Mouse (Mus musculus) kidney, embryonic 14.5 days (tissue): ENCODE measurements around the gene Zfp654. TPM values are rescaled to one million over a fixed set of nuclear protein-coding genes. Genes with fewer than 3 reads are reported as not detected.
A peak's percentile ranks its signal among the peaks of the same experiment; 100 is the strongest.

Experiments
- ATAC-seq: fragments of 200-750 bp; cut with Nextera tagmentation; 2 replicates; pipeline ENCODE4 v1.8.0; 2017; ENCODE audit warnings: moderate number of reproducible peaks, mild to moderate bottlenecking, moderate TSS enrichment, moderate library complexity; ENCODE audit not compliant: low FRiP score, low TSS enrichment
- H3K27ac ChIP-seq: fragments of 300-500 bp; sonication (generic); 2 replicates; pipeline ENCODE4 v1.5.1; 2014; ENCODE audit warnings: low read depth, mild to moderate bottlenecking, low read length, moderate library complexity, mixed read lengths
- H3K27me3 ChIP-seq: fragments of 300-500 bp; sonication (generic); 2 replicates; pipeline ENCODE4 v1.6.1; 2014; ENCODE audit warnings: mild to moderate bottlenecking, low read length; ENCODE audit not compliant: control insufficient read depth, insufficient read depth
- H3K36me3 ChIP-seq: fragments of 300-500 bp; sonication (generic); 2 replicates; pipeline ENCODE4 v1.6.1; 2014; ENCODE audit warnings: low read length, mixed read lengths; ENCODE audit not compliant: control insufficient read depth, insufficient read depth
- H3K4me1 ChIP-seq: fragments of 300-500 bp; sonication (generic); 2 replicates; pipeline ENCODE4 v1.6.1; 2014; ENCODE audit warnings: low read length, mixed read lengths; ENCODE audit not compliant: control insufficient read depth, insufficient read depth
- H3K4me2 ChIP-seq: fragments of 300-500 bp; sonication (generic); replicated peaks from 2 replicates; pipeline ENCODE4 v1.6.1; 2014; ENCODE audit warnings: low read depth, mild to moderate bottlenecking, low read length
- H3K4me3 ChIP-seq: fragments of 300-500 bp; sonication (generic); 2 replicates; pipeline ENCODE4 v1.5.1; 2014; ENCODE audit warnings: mild to moderate bottlenecking, low read length
- H3K9ac ChIP-seq: fragments of 300-500 bp; sonication (generic); 2 replicates; pipeline ENCODE4 v1.6.1; 2014; ENCODE audit warnings: low read depth, mild to moderate bottlenecking, low read length, moderate library complexity
- H3K9me3 ChIP-seq: fragments of 300-500 bp; sonication (generic); 2 replicates; pipeline ENCODE4 v1.6.1; 2016; ENCODE audit warnings: low read length; ENCODE audit not compliant: control insufficient read depth
- WGBS: fragments of 180-500 bp; shearing (Covaris S2); extraction: QIAGEN DNeasy Blood & Tissue Kit; methylation state at CpG from one replicate; pipeline ENCODE4 v1.1.7; 2014; 5-methylcytosine and 5-hydroxymethylcytosine counted together
- polyA plus RNA-seq: library from polyadenylated mRNA; unstranded; fragments of >200 nt; fragmentation: Nextera tagmentation; extraction: Ambion mirVana; gene quantifications from 2 replicates; pipeline ENCODE4 v1.2.1, GENCODE M21; 2014

The Zfp654 gene
- polyA plus RNA-seq, 1 experiment from 2014 or later = 8.6 TPM

GRCm38 (mm10) chr16:64758561-64759244 lies 92.7 kb downstream of the Zfp654 start:
- WGBS = 61% methylated on average over 6 of the region's 6 CpGs
- Histone ChIP-seq H3K36me3 (peaks cover 6% of the 10 kb centered on the region), H3K9ac (no peak overlapping the region), H3K4me2 (no peak overlapping the region), H3K4me1 (no peaks in the 10 kb centered on the region), H3K9me3 (peaks cover 9% of the 10 kb centered on the region; the same call in 1 of the 2 replicates), H3K27ac (no peak overlapping the region), H3K4me3 (no peak overlapping the region), H3K27me3 (no peaks in the 10 kb centered on the region)
- ATAC-seq = no peak

GRCm38 (mm10) chr16:64757666-64758400 lies 93.6 kb downstream of the Zfp654 start:
- Histone ChIP-seq H3K4me3 (no peak overlapping the region), H3K27me3 (no peaks in the 10 kb centered on the region), H3K27ac (no peak overlapping the region), H3K4me1 (no peaks in the 10 kb centered on the region), H3K4me2 (no peak overlapping the region), H3K9ac (no peak overlapping the region), H3K36me3 (no peaks in the 10 kb centered on the region), H3K9me3 (0 out of 2 replicates have a peak, but pooled peaks cover under 1% of the 10 kb centered on the region)
- 80% methylated on average over 7 of the region's 7 CpGs for WGBS
- no peak for ATAC-seq

- H3K27ac ChIP-seq = no peak overlapping the region
- no peaks in the 10 kb centered on the region for H3K27me3 ChIP-seq
- no peak for ATAC-seq
- 74% methylated on average over 6 of the region's 6 CpGs for WGBS
- no peak overlapping the region for H3K4me2 ChIP-seq
- H3K9me3 ChIP-seq = no peaks in the 10 kb centered on the region
- no peaks in the 10 kb centered on the region for H3K36me3 ChIP-seq
- no peak overlapping the region for H3K9ac ChIP-seq
- H3K4me1 ChIP-seq = no peaks in the 10 kb centered on the region
- H3K4me3 ChIP-seq = no peak overlapping the region
Observed at GRCm38 (mm10) chr16:64756321-64756720, 95.1 kb downstream of the Zfp654 start.

- peak; percentile 69; the same call in 1 of the 2 replicates for ATAC-seq
- no peaks in the 10 kb centered on the region for H3K27me3 ChIP-seq
- WGBS = 43% methylated on average over 3 of the region's 3 CpGs
- no peak overlapping the region for H3K27ac ChIP-seq
- H3K9me3 ChIP-seq = no peaks in the 10 kb centered on the region
- H3K4me3 ChIP-seq = no peak overlapping the region
- H3K9ac ChIP-seq = no peak overlapping the region
- no peaks in the 10 kb centered on the region for H3K36me3 ChIP-seq
- H3K4me1 ChIP-seq = no peaks in the 10 kb centered on the region
- no peak overlapping the region for H3K4me2 ChIP-seq
Observed at GRCm38 (mm10) chr16:64754743-64755139, 96.7 kb downstream of the Zfp654 start.

GRCm38 (mm10) chr16:64753990-64754742 lies 97.3 kb downstream of the Zfp654 start:
- no peak overlapping the region for H3K9ac ChIP-seq
- H3K4me3 ChIP-seq = no peak overlapping the region
- 63% methylated on average over 3 of the region's 3 CpGs for WGBS
- H3K9me3 ChIP-seq = no peaks in the 10 kb centered on the region
- no peak overlapping the region for H3K27ac ChIP-seq
- no peaks in the 10 kb centered on the region for H3K27me3 ChIP-seq
- ATAC-seq = no peak
- no peaks in the 10 kb centered on the region for H3K4me1 ChIP-seq
- no peaks in the 10 kb centered on the region for H3K36me3 ChIP-seq
- H3K4me2 ChIP-seq = no peak overlapping the region

GRCm38 (mm10) chr16:64748237-64748636 lies 103.2 kb downstream of the Zfp654 start:
- no peak for ATAC-seq
- Histone ChIP-seq H3K36me3 (no peaks in the 10 kb centered on the region), H3K27ac (no peak overlapping the region), H3K27me3 (no peaks in the 10 kb centered on the region), H3K4me1 (no peaks in the 10 kb centered on the region), H3K4me3 (no peak overlapping the region), H3K9me3 (no peaks in the 10 kb centered on the region), H3K4me2 (no peak overlapping the region), H3K9ac (no peak overlapping the region)
- WGBS = 9% methylated on average over 10 of the region's 10 CpGs

GRCm38 (mm10) chr16:64745089-64745488 lies 106.4 kb downstream of the Zfp654 start:
- Histone ChIP-seq H3K27me3 (no peaks in the 10 kb centered on the region), H3K4me3 (no peak overlapping the region), H3K9me3 (no peaks in the 10 kb centered on the region), H3K27ac (no peak overlapping the region), H3K9ac (no peak overlapping the region), H3K4me1 (no peaks in the 10 kb centered on the region), H3K4me2 (no peak overlapping the region), H3K36me3 (no peaks in the 10 kb centered on the region)
- 82% methylated on average over 4 of the region's 4 CpGs for WGBS
- no peak for ATAC-seq

GRCm38 (mm10) chr16:64737289-64737688 lies 114.2 kb downstream of the Zfp654 start:
- H3K36me3 ChIP-seq = no peaks in the 10 kb centered on the region
- no peak overlapping the region for H3K9ac ChIP-seq
- no peak overlapping the region for H3K27ac ChIP-seq
- no peak overlapping the region for H3K4me3 ChIP-seq
- H3K4me1 ChIP-seq = no peaks in the 10 kb centered on the region
- 74% methylated on average over 5 of the region's 5 CpGs for WGBS
- no peaks in the 10 kb centered on the region for H3K27me3 ChIP-seq
- no peaks in the 10 kb centered on the region for H3K9me3 ChIP-seq
- no peak overlapping the region for H3K4me2 ChIP-seq
- no peak for ATAC-seq
